Mouse (Mus musculus): Measurements from ENCODE around the gene Gm382. TPM values are rescaled to one million over a fixed set of nuclear protein-coding genes. Genes with fewer than 3 reads are reported as not detected.

The Gm382 gene
- polyA plus RNA-seq (2016; fragmentation: Nextera tagmentation; extraction: Ambion mirVana): not detected in 2 replicates

GRCm38 (mm10) chrX:127039672-127040071 is at the start of gene Gm382:
TSS of gene Gm382 (plus strand) at chrX:127039972.
- no peak within 1 kb of the TSS for H3K4me2 ChIP-seq
- ATAC-seq (ENCODE audit: insufficient number of reproducible peaks, insufficient read depth, low FRiP score, low TSS enrichment, low read depth): no peak
- no peaks in the 10 kb centered on the region for H3K4me1 ChIP-seq (replicated peaks)
- peaks cover 3% of the 10 kb centered on the region; the same call in 1 of the 2 replicates for H3K9me3 ChIP-seq
- 96% methylated on average over 1 of the region's 1 CpGs for WGBS
- H3K27ac ChIP-seq: no peak within 1 kb of the TSS
- no peak within 1 kb of the TSS for H3K4me3 ChIP-seq (replicated peaks)
- H3K27me3 ChIP-seq: no peaks in the 10 kb centered on the region
- no peaks in the 10 kb centered on the region for H3K36me3 ChIP-seq
- no peak within 1 kb of the TSS for H3K9ac ChIP-seq (replicated peaks)

DNA sequence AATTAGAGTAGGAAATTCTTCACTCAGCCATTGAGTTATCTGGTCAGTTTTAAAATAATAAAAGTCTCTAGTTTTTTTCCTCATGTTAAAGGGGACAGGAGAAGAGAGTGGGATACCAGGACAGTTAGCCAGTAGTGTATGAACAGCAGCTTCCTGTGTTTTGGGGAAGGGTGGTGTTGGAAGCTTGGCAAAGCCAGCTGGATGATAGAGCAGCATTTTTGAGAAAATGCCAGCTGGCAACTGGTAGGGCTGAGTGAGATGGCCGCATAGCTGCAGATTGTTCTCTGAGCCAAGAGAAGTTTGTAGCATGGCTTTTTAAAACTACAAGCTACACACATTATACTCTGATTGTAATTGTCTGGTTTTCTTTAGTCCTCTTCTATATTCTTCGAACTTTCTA is 30.4 kb downstream of the Gm382 start:
- H3K36me3 ChIP-seq: no peaks in the 10 kb centered on the region
- ATAC-seq (ENCODE audit: insufficient number of reproducible peaks, insufficient read depth, low FRiP score, low TSS enrichment, low read depth): no peak
- no peak overlapping the region for H3K27ac ChIP-seq
- no peak overlapping the region for H3K4me3 ChIP-seq (replicated peaks)
- no peak overlapping the region for H3K4me2 ChIP-seq
- H3K9ac ChIP-seq (replicated peaks): no peak overlapping the region
- H3K27me3 ChIP-seq: no peaks in the 10 kb centered on the region
- H3K4me1 ChIP-seq (replicated peaks): no peaks in the 10 kb centered on the region
- 95% methylated on average over 2 of the region's 2 CpGs for WGBS
- H3K9me3 ChIP-seq: no peaks in the 10 kb centered on the region

GRCm38 (mm10) chrX:127091282-127091681 is 51.5 kb downstream of the Gm382 start:
- Histone ChIP-seq H3K9ac (replicated peaks) (no peak overlapping the region), H3K4me1 (replicated peaks) (no peaks in the 10 kb centered on the region), H3K9me3 (no peaks in the 10 kb centered on the region), H3K36me3 (no peaks in the 10 kb centered on the region), H3K4me2 (no peak overlapping the region), H3K4me3 (replicated peaks) (no peak overlapping the region), H3K27ac (no peak overlapping the region), H3K27me3 (no peaks in the 10 kb centered on the region)
- WGBS: 66% methylated on average over 2 of the region's 2 CpGs
- no peak for ATAC-seq (ENCODE audit: insufficient number of reproducible peaks, insufficient read depth, low FRiP score, low TSS enrichment, low read depth)

DNA sequence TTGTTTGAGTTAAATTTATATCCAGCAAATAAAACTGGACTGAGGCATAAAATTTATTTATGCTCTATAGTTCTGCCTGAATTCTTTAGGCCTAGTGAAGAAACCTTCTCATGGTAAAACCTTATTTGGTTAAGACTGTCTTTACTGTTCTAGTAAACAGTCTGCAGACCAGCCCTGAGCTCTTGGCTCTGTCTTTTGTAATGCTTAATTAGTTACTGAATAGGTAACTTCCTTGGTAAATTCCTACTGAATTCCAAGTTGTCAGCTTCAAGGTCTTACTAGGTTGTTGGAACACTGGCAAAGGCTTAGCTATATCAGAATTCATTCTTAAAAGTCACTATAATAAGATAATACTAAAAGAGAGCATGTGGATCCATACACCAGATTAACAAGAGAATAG is 53.3 kb downstream of the Gm382 start:
- Histone ChIP-seq H3K4me3 (replicated peaks) (no peak overlapping the region), H3K9me3 (no peaks in the 10 kb centered on the region), H3K4me2 (no peak overlapping the region), H3K4me1 (replicated peaks) (no peaks in the 10 kb centered on the region), H3K27me3 (no peaks in the 10 kb centered on the region), H3K27ac (no peak overlapping the region), H3K36me3 (no peaks in the 10 kb centered on the region), H3K9ac (replicated peaks) (no peak overlapping the region)
- no peak for ATAC-seq (ENCODE audit: insufficient number of reproducible peaks, insufficient read depth, low FRiP score, low TSS enrichment, low read depth)

- H3K4me3 ChIP-seq (replicated peaks): no peak overlapping the region
- ATAC-seq (ENCODE audit: insufficient number of reproducible peaks, insufficient read depth, low FRiP score, low TSS enrichment, low read depth): no peak
- no peaks in the 10 kb centered on the region for H3K27me3 ChIP-seq
- H3K27ac ChIP-seq: no peak overlapping the region
- H3K36me3 ChIP-seq: no peaks in the 10 kb centered on the region
- no peak overlapping the region for H3K9ac ChIP-seq (replicated peaks)
- no peaks in the 10 kb centered on the region for H3K4me1 ChIP-seq (replicated peaks)
- no peak overlapping the region for H3K4me2 ChIP-seq
- H3K9me3 ChIP-seq: no peaks in the 10 kb centered on the region
- WGBS: 88% methylated on average over 3 of the region's 3 CpGs
Measured at GRCm38 (mm10) chrX:127093961-127094360, 54.2 kb downstream of the Gm382 start.

DNA sequence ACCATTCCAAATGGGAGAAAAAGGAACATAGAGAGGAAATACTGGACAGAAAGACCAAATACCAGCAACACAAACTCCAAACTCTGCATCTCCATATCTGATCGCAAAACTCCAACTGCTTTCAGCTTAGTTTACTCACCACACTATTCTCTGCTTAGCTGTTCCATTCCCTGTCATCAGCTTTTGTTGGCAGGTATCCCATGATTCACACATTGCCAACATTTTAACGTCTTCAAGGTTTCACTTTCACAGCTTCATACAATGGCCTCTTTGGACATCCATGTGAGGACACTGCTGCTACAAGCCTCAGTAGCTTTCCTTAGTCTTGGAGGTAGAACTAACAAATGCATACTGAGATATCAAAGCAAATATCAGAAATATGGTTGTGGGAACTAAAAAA is 64.6 kb downstream of the Gm382 start:
- no peak overlapping the region for H3K27ac ChIP-seq
- H3K4me2 ChIP-seq: no peak overlapping the region
- no peak overlapping the region for H3K4me3 ChIP-seq (replicated peaks)
- no peaks in the 10 kb centered on the region for H3K4me1 ChIP-seq (replicated peaks)
- H3K36me3 ChIP-seq: no peaks in the 10 kb centered on the region
- no peak overlapping the region for H3K9ac ChIP-seq (replicated peaks)
- ATAC-seq (ENCODE audit: insufficient number of reproducible peaks, insufficient read depth, low FRiP score, low TSS enrichment, low read depth): no peak
- H3K27me3 ChIP-seq: no peaks in the 10 kb centered on the region
- H3K9me3 ChIP-seq: no peaks in the 10 kb centered on the region
- whole genome bisulfite sequencing: 83% methylated on average over 2 of the region's 2 CpGs

Other genes with a start within 250 kb of the Gm382 start
- gene 4932411N23Rik, start 224.1 kb upstream of the Gm382 start, polyA plus RNA-seq (2016; fragmentation: Nextera tagmentation; extraction: Ambion mirVana): not detected in 2 replicates

Measured in limb, embryonic 12.5 days (tissue).